Comparison of ENCODE assay signal across 14 mouse cellular contexts in genomic region chr16:57901006-57901405, GRCm38 (mm10).
"Had no signal": no experiment of that assay in that cellular context is flagged by ENCODE, and none has a peak within 500 bp of the region (broad histone marks: within the 10 kb centered on the region; RNA-seq: fewer than 3 reads in every experiment).

No protein-coding gene starts in this region.

- H3K4me1 ChIP-seq: limb, embryonic 10.5 days; liver, embryonic 15.5 days; midbrain, embryonic 13.5 days; neural tube, embryonic 12.5 days; stomach, embryonic 15.5 days had no signal

- DNase-seq: kidney, adult 8-10 months; kidney, postnatal 4 days; lung, adult 2 months; lung, postnatal 14 days; right cerebral cortex, postnatal 14 days; thymus, postnatal 4 days had no signal

- H3K9ac ChIP-seq: liver, embryonic 15.5 days; midbrain, embryonic 13.5 days; neural tube, embryonic 12.5 days; stomach, embryonic 15.5 days had no signal

- H3K4me2 ChIP-seq: liver, embryonic 11.5 days; liver, embryonic 15.5 days; midbrain, embryonic 13.5 days; neural tube, embryonic 12.5 days; stomach, embryonic 15.5 days had no signal

- H3K36me3 ChIP-seq: limb, embryonic 10.5 days; liver, embryonic 15.5 days; midbrain, embryonic 13.5 days; neural tube, embryonic 12.5 days; stomach, embryonic 15.5 days had no signal

- H3K27me3 ChIP-seq: liver, embryonic 15.5 days; midbrain, embryonic 13.5 days; neural tube, embryonic 12.5 days; stomach, embryonic 15.5 days had no signal

- H3K27ac ChIP-seq: layer of hippocampus, adult 2 months; limb, embryonic 10.5 days; liver, embryonic 15.5 days; macrophage; midbrain, embryonic 13.5 days; neural tube, embryonic 12.5 days; stomach, embryonic 15.5 days had no signal

- ATAC-seq: midbrain, embryonic 13.5 days had no signal

- H3K4me3 ChIP-seq: layer of hippocampus, adult 2 months; limb, embryonic 10.5 days; liver, embryonic 15.5 days; midbrain, embryonic 13.5 days; neural tube, embryonic 12.5 days; stomach, embryonic 15.5 days had no signal

- H3K9me3 ChIP-seq: limb, embryonic 10.5 days; liver, embryonic 15.5 days; midbrain, embryonic 13.5 days; neural tube, embryonic 12.5 days; stomach, embryonic 15.5 days had no signal
